Comparison of ENCODE assay signal across 27 mouse cellular contexts in the genomic region with DNA sequence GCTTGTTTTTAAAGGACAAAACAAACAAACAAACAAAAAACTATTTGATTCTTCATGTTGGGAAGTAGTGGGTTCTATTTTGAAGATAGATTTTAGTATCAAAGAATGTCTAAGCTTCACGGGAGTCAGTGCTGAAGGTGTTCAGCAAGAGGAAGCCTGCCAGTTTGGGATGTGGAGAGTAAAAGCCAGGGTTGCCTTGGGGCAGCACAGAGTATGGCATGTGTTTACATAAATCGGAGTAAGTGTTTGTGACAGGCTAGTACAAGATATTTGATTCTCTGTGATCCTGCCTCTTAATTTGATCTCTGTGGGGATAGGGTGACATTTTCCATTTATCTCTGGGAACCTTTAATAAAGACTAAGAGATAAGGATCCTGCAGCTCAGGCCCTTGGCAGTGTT. TPM values are rescaled to one million over a fixed set of nuclear protein-coding genes. Genes with fewer than 3 reads are reported as not detected.
"Had no signal": no experiment of that assay in that cellular context is flagged by ENCODE, and none has a peak within 500 bp of the region (broad histone marks: within the 10 kb centered on the region; RNA-seq: fewer than 3 reads in every experiment).

No protein-coding gene starts in this region.

- H3K4me1 ChIP-seq: heart, embryonic 10.5 days; kidney, embryonic 15.5 days; limb, embryonic 13.5 days; limb, embryonic 15.5 days; liver, embryonic 12.5 days had no signal

- H3K9me3 ChIP-seq: heart, embryonic 10.5 days; heart, embryonic 12.5 days; hindbrain, embryonic 10.5 days; hindbrain, embryonic 13.5 days; hindbrain, embryonic 15.5 days; kidney, embryonic 15.5 days; limb, embryonic 13.5 days; limb, embryonic 15.5 days; liver, embryonic 12.5 days had no signal

- H3K4me2 ChIP-seq: heart, embryonic 12.5 days; hindbrain, embryonic 13.5 days; hindbrain, embryonic 15.5 days; kidney, embryonic 15.5 days; limb, embryonic 13.5 days; limb, embryonic 15.5 days; liver, embryonic 12.5 days had no signal

- H3K4me3 ChIP-seq: heart, embryonic 10.5 days; heart, embryonic 12.5 days; hindbrain, embryonic 10.5 days; hindbrain, embryonic 13.5 days; hindbrain, embryonic 15.5 days; kidney, embryonic 15.5 days; limb, embryonic 13.5 days; limb, embryonic 15.5 days; liver, embryonic 12.5 days had no signal

- H3K27ac ChIP-seq: heart, embryonic 10.5 days; hindbrain, embryonic 10.5 days; hindbrain, embryonic 13.5 days; hindbrain, embryonic 15.5 days; hindbrain, postnatal 0 days; kidney, embryonic 15.5 days; kidney, postnatal 0 days; limb, embryonic 13.5 days; limb, embryonic 15.5 days; liver, embryonic 12.5 days; liver, embryonic 14.5 days had no signal

- ATAC-seq: intestine, embryonic 16.5 days; liver, embryonic 12.5 days had no signal

- H3K9ac ChIP-seq: heart, embryonic 12.5 days; hindbrain, embryonic 13.5 days; hindbrain, embryonic 15.5 days; kidney, embryonic 15.5 days; limb, embryonic 13.5 days; limb, embryonic 15.5 days; liver, embryonic 12.5 days; liver, embryonic 14.5 days had no signal

- DNase-seq: gastrocnemius, postnatal 10 days; gastrocnemius, postnatal 25 days; heart, adult 18-20 months; heart, postnatal 10 days; heart, postnatal 4 days; kidney, adult 11 months; kidney, adult 2 months; kidney, adult 9 months; kidney, postnatal 14 days; kidney, postnatal 36 days; left cerebral cortex, postnatal 4 days; lung, adult 18-20 months had no signal

- H3K27me3 ChIP-seq: heart, embryonic 12.5 days; hindbrain, embryonic 13.5 days; hindbrain, embryonic 15.5 days; kidney, embryonic 15.5 days; limb, embryonic 13.5 days; limb, embryonic 15.5 days; liver, embryonic 12.5 days had no signal

- H3K36me3 ChIP-seq: hindbrain, embryonic 15.5 days; kidney, embryonic 15.5 days; liver, embryonic 12.5 days had no signal

RNA-seq across cellular contexts. Expression of gene Chgb, which starts 28.7 kb away (rescaled TPM):
- total RNA-seq: granulocyte monocyte progenitor cell, adult 5-6 weeks; liver, adult 2 months had no signal
